Mouse (Mus musculus): ENCODE data around the gene Olfr786. TPM values are rescaled to one million over a fixed set of nuclear protein-coding genes. Genes with fewer than 3 reads are reported as not detected.

The Olfr786 gene
- polyA plus RNA-seq (2015; fragmentation: Nextera tagmentation; extraction: Ambion mirVana), result not detected in 2 replicates

GRCm38 (mm10) chr10:129427006-129427405 is at the start of gene Olfr786:
TSS of gene Olfr786 (plus strand) at chr10:129427306.

GRCm38 (mm10) chr10:129383783-129384182 is 43.3 kb upstream of the Olfr786 start, which contains the start of gene Olfr784:
TSS of gene Olfr784 (plus strand) at chr10:129384083.

DNA sequence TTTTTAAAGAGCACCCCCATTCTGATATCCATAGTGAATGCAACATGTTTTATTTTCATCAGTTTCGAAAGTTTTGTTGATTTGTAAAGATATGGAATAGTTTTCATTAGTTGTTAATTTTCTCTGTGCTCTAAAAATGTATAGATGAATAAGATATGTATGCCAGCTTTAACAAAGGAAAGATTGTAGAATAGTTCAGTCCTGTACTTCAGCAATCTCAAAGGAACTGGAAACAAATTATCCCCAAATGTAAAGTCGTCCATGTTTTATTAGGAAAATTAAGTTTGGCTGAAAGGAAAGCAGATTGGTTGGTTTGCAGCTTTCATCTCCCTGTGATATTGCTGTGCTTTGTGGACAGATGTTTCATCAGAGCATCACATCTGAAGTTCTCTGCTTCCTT is 22.0 kb upstream of the Olfr786 start, which contains the start of gene Olfr785:
Gene Olfr785, plus strand, starts transcription at position 301 of the 400 bp plus-strand sequence.

DNA sequence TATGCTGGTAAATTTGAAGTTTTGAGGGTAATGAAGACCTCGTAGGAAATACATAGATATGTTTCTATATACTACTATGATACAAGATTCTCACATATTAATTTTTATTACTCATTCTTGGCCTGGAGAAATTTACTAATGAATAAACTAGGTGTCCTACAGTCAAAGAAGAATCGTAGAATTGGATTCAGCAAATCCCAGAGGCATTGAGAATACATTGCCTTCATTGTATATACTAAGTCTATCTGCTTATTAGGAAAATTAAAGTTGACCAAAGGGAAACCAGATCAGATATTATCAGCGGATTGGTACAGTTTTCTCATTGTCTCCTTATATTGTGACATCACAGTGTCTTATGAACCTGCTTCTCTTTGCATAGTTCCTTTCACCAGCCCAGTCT is 34.5 kb downstream of the Olfr786 start, which contains the start of gene Olfr787:
Gene Olfr787, plus strand, starts transcription at position 301 of the 400 bp plus-strand sequence.

DNA sequence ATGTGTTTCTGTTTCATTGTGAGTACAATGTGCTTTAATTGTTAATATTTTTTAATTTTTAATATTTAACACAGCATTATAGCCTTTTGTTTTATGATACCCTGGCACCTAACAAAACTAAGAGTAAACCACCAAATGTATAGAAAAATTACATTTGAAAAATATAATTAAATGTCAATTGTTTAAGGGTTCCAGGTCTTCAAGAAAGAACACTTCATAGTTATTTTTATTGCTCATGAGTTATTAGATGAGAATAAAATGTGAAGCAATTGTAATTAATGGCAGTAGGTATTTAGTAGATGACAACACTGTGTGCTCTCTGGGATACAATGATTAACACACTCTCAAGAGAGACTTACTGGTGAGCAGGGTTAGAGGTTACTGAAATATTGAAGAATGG is 43.6 kb downstream of the Olfr786 start, which contains the start of gene Olfr788:
Gene Olfr788, plus strand, starts transcription at position 301 of the 400 bp plus-strand sequence.

GRCm38 (mm10) chr10:129484452-129484851 is 57.3 kb downstream of the Olfr786 start, which contains the start of gene Olfr789:
TSS of gene Olfr789 (plus strand) at chr10:129484752.

Other genes with a start within 250 kb of the Olfr786 start
- gene Olfr772, start 249.4 kb upstream of the Olfr786 start, polyA plus RNA-seq (2015; fragmentation: Nextera tagmentation; extraction: Ambion mirVana), result not detected in 2 replicates
- gene Olfr773, start 239.9 kb upstream of the Olfr786 start, polyA plus RNA-seq (2015; fragmentation: Nextera tagmentation; extraction: Ambion mirVana), result not detected in 2 replicates
- gene Olfr774, start 191.1 kb upstream of the Olfr786 start, polyA plus RNA-seq (2015; fragmentation: Nextera tagmentation; extraction: Ambion mirVana), result not detected in 2 replicates
- gene Olfr775, start 178.9 kb upstream of the Olfr786 start, polyA plus RNA-seq (2015; fragmentation: Nextera tagmentation; extraction: Ambion mirVana), result not detected in 2 replicates
- not detected in 2 replicates for gene Olfr776, start 168.2 kb upstream of the Olfr786 start, polyA plus RNA-seq (2015; fragmentation: Nextera tagmentation; extraction: Ambion mirVana)
- gene Olfr777, start 155.8 kb upstream of the Olfr786 start, polyA plus RNA-seq (2015; fragmentation: Nextera tagmentation; extraction: Ambion mirVana), result not detected in 2 replicates
- not detected in 2 replicates for gene Olfr780, start 109.2 kb upstream of the Olfr786 start, polyA plus RNA-seq (2015; fragmentation: Nextera tagmentation; extraction: Ambion mirVana)
- gene Olfr781, start 98.5 kb upstream of the Olfr786 start, polyA plus RNA-seq (2015; fragmentation: Nextera tagmentation; extraction: Ambion mirVana), result not detected in 2 replicates
- gene Olfr782, start 78.5 kb upstream of the Olfr786 start, polyA plus RNA-seq (2015; fragmentation: Nextera tagmentation; extraction: Ambion mirVana), result not detected in 2 replicates
- 0.04 and 0.07 TPM in 2 replicates for gene Olfr784, start 43.2 kb upstream of the Olfr786 start, polyA plus RNA-seq (2015; fragmentation: Nextera tagmentation; extraction: Ambion mirVana)
- not detected in 2 replicates for gene Olfr785, start 21.9 kb upstream of the Olfr786 start, polyA plus RNA-seq (2015; fragmentation: Nextera tagmentation; extraction: Ambion mirVana)
- gene Olfr787, start 34.6 kb downstream of the Olfr786 start, polyA plus RNA-seq (2015; fragmentation: Nextera tagmentation; extraction: Ambion mirVana), result not detected in 2 replicates
- gene Olfr788, start 43.7 kb downstream of the Olfr786 start, polyA plus RNA-seq (2015; fragmentation: Nextera tagmentation; extraction: Ambion mirVana), result not detected in 2 replicates
- not detected in 2 replicates for gene Olfr789, start 57.4 kb downstream of the Olfr786 start, polyA plus RNA-seq (2015; fragmentation: Nextera tagmentation; extraction: Ambion mirVana)
- gene Olfr790, start 71.2 kb downstream of the Olfr786 start, polyA plus RNA-seq (2015; fragmentation: Nextera tagmentation; extraction: Ambion mirVana), result not detected in 2 replicates
- not detected in 2 replicates for gene Olfr791, start 94.5 kb downstream of the Olfr786 start, polyA plus RNA-seq (2015; fragmentation: Nextera tagmentation; extraction: Ambion mirVana)
- not detected in 2 replicates for gene Olfr792, start 111.9 kb downstream of the Olfr786 start, polyA plus RNA-seq (2015; fragmentation: Nextera tagmentation; extraction: Ambion mirVana)
- gene Olfr794, start 140.3 kb downstream of the Olfr786 start, polyA plus RNA-seq (2015; fragmentation: Nextera tagmentation; extraction: Ambion mirVana), result not detected in 2 replicates
- not detected in 2 replicates for gene Olfr796, start 185.3 kb downstream of the Olfr786 start, polyA plus RNA-seq (2015; fragmentation: Nextera tagmentation; extraction: Ambion mirVana)
- gene Olfr798, start 200.6 kb downstream of the Olfr786 start, polyA plus RNA-seq (2015; fragmentation: Nextera tagmentation; extraction: Ambion mirVana), result not detected in 2 replicates
- gene Olfr799, start 210.2 kb downstream of the Olfr786 start, polyA plus RNA-seq (2015; fragmentation: Nextera tagmentation; extraction: Ambion mirVana), result not detected in 2 replicates
- not detected in 2 replicates for gene Olfr800, start 230.4 kb downstream of the Olfr786 start, polyA plus RNA-seq (2015; fragmentation: Nextera tagmentation; extraction: Ambion mirVana)
- not detected in 2 replicates for gene Olfr801, start 246.6 kb downstream of the Olfr786 start, polyA plus RNA-seq (2015; fragmentation: Nextera tagmentation; extraction: Ambion mirVana)